Mouse (Mus musculus) liver, embryonic 13.5 days (tissue): ENCODE measurements around the gene Krtap12-1. TPM values are rescaled to one million over a fixed set of nuclear protein-coding genes. Genes with fewer than 3 reads are reported as not detected.
A peak's percentile ranks its signal among the peaks of the same experiment; 100 is the strongest.
"Not testable (repeated sequence)": the region's sequence is repeated elsewhere in the genome, so short reads cannot be mapped to it uniquely, and the experiment has no call there.

Experiments
- ATAC-seq: fragments of 200-750 bp; cut with Nextera tagmentation; 2 replicates; pipeline ENCODE4 v1.8.0; 2017; ENCODE audit warnings: low read depth, mild to moderate bottlenecking, moderate number of reproducible peaks, moderate library complexity
- DNase-seq: peaks from one replicate; pipeline ENCODE4 v3.0.0; 2022
- H3K27ac ChIP-seq: fragments of 300-500 bp; sonication (generic); 2 replicates; pipeline ENCODE4 v1.5.1; 2015; ENCODE audit warnings: moderate library complexity, mild to moderate bottlenecking, inconsistent platforms
- H3K27me3 ChIP-seq: fragments of 300-500 bp; sonication (generic); 2 replicates; pipeline ENCODE4 v1.6.1; 2015; ENCODE audit warnings: mild to moderate bottlenecking, inconsistent platforms
- H3K36me3 ChIP-seq: fragments of 300-500 bp; sonication (generic); 2 replicates; pipeline ENCODE4 v1.6.1; 2015; ENCODE audit warnings: mild to moderate bottlenecking, inconsistent platforms
- H3K4me1 ChIP-seq: fragments of 300-500 bp; sonication (generic); replicated peaks from 2 replicates; pipeline ENCODE4 v1.6.1; 2015; ENCODE audit warnings: inconsistent platforms
- H3K4me2 ChIP-seq: fragments of 300-500 bp; sonication (generic); 2 replicates; pipeline ENCODE4 v1.6.1; 2015; ENCODE audit warnings: inconsistent platforms, mild to moderate bottlenecking, moderate library complexity
- H3K4me3 ChIP-seq: fragments of 300-500 bp; sonication (generic); replicated peaks from 2 replicates; pipeline ENCODE4 v1.5.1; 2015; ENCODE audit warnings: mild to moderate bottlenecking, inconsistent platforms
- H3K9ac ChIP-seq: fragments of 300-500 bp; sonication (generic); 2 replicates; pipeline ENCODE4 v1.6.1; 2015; ENCODE audit warnings: mild to moderate bottlenecking, inconsistent platforms
- H3K9me3 ChIP-seq: fragments of 300-500 bp; sonication (generic); replicated peaks from 2 replicates; pipeline ENCODE4 v1.6.1; 2016; ENCODE audit warnings: inconsistent platforms
- WGBS: fragments of 180-500 bp; shearing (Covaris S2); methylation state at CpG from one replicate; pipeline ENCODE4 v1.1.7; 2015; ENCODE audit not compliant: insufficient replicate concordance; 5-methylcytosine and 5-hydroxymethylcytosine counted together
- polyA plus RNA-seq: library from polyadenylated mRNA; unstranded; fragments of >200 nt; fragmentation: Nextera tagmentation; extraction: Ambion mirVana; gene quantifications from 2 replicates; pipeline ENCODE4 v1.2.1, GENCODE M21; 2015

The Krtap12-1 gene
- not detected in 2 replicates for polyA plus RNA-seq

- 59% methylated on average over 1 of the region's 1 CpGs for WGBS
- not testable (repeated sequence) for H3K4me1 ChIP-seq, H3K27me3 ChIP-seq, H3K9ac ChIP-seq, H3K36me3 ChIP-seq, H3K27ac ChIP-seq, H3K9me3 ChIP-seq, ATAC-seq, H3K4me2 ChIP-seq, H3K4me3 ChIP-seq, DNase-seq
Observed at GRCm38 (mm10) chr10:77720299-77720698, at the start of gene Krtap12-1. Gene Krtap12-1, plus strand, starts transcription at chr10:77720599.

GRCm38 (mm10) chr10:77670710-77671109 lies 49.7 kb upstream of the Krtap12-1 start:
- no peak overlapping the region for H3K9ac ChIP-seq
- WGBS: 70% methylated on average over 4 of the region's 4 CpGs
- ATAC-seq (no peak), DNase-seq (peak; percentile 7)
- no peak overlapping the region for H3K27ac ChIP-seq
- peaks cover 26% of the 10 kb centered on the region for H3K4me1 ChIP-seq
- peaks cover 21% of the 10 kb centered on the region for H3K27me3 ChIP-seq
- no peak overlapping the region for H3K4me2 ChIP-seq
- H3K4me3 ChIP-seq: no peak overlapping the region
- H3K36me3 ChIP-seq: no peaks in the 10 kb centered on the region
- H3K9me3 ChIP-seq: no peaks in the 10 kb centered on the region

- no peaks in the 10 kb centered on the region for H3K36me3 ChIP-seq
- peak; percentile 62 for DNase-seq
- no peak overlapping the region for H3K9ac ChIP-seq
- WGBS: 6% methylated on average over 4 of the region's 4 CpGs
- peaks cover 29% of the 10 kb centered on the region for H3K27me3 ChIP-seq
- ATAC-seq: peak; percentile 90
- no peak overlapping the region for H3K4me3 ChIP-seq
- H3K4me2 ChIP-seq: peak overlapping the region; percentile 19; the same call in 1 of the 2 replicates
- no peaks in the 10 kb centered on the region for H3K9me3 ChIP-seq
- peak overlapping the region; percentile 59 for H3K27ac ChIP-seq
- peaks cover 26% of the 10 kb centered on the region for H3K4me1 ChIP-seq
Observed at GRCm38 (mm10) chr10:77671519-77671918, 48.9 kb upstream of the Krtap12-1 start.

GRCm38 (mm10) chr10:77673765-77674164 lies 46.6 kb upstream of the Krtap12-1 start:
- Histone ChIP-seq H3K27ac (no peak overlapping the region), H3K9me3 (no peaks in the 10 kb centered on the region), H3K4me2 (no peak overlapping the region), H3K36me3 (no peaks in the 10 kb centered on the region), H3K9ac (no peak overlapping the region), H3K4me1 (peaks cover 31% of the 10 kb centered on the region), H3K4me3 (no peak overlapping the region), H3K27me3 (peaks cover 44% of the 10 kb centered on the region)
- 55% methylated on average over 13 of the region's 13 CpGs for WGBS
- DNase-seq (no peak), ATAC-seq (no peak)

- Histone ChIP-seq H3K27me3 (peaks cover 77% of the 10 kb centered on the region), H3K36me3 (no peaks in the 10 kb centered on the region), H3K4me1 (peaks cover 5% of the 10 kb centered on the region; the same call in 1 of the 2 replicates), H3K4me3 (no peak overlapping the region), H3K4me2 (0 out of 2 replicates have a peak overlapping the region, but pooled peaks have one; percentile 12), H3K27ac (no peak overlapping the region), H3K9me3 (no peaks in the 10 kb centered on the region), H3K9ac (no peak overlapping the region)
- 2% methylated on average over 35 of the region's 35 CpGs for WGBS
- ATAC-seq (no peak), DNase-seq (no peak)
Observed at GRCm38 (mm10) chr10:77677562-77677961, 42.8 kb upstream of the Krtap12-1 start.

GRCm38 (mm10) chr10:77682994-77683393 lies 37.4 kb upstream of the Krtap12-1 start:
- Histone ChIP-seq H3K9me3 (no peaks in the 10 kb centered on the region), H3K27ac (no peak overlapping the region), H3K4me2 (no peak overlapping the region), H3K9ac (no peak overlapping the region), H3K36me3 (no peaks in the 10 kb centered on the region), H3K4me3 (no peak overlapping the region), H3K4me1 (no peaks in the 10 kb centered on the region), H3K27me3 (peaks cover 95% of the 10 kb centered on the region)
- ATAC-seq (no peak), DNase-seq (no peak)
- 59% methylated on average over 7 of the region's 7 CpGs for WGBS

GRCm38 (mm10) chr10:77684181-77684580 lies 36.2 kb upstream of the Krtap12-1 start:
- Histone ChIP-seq H3K27ac (no peak overlapping the region), H3K4me3 (no peak overlapping the region), H3K36me3 (no peaks in the 10 kb centered on the region), H3K4me1 (no peaks in the 10 kb centered on the region), H3K27me3 (peaks cover 95% of the 10 kb centered on the region), H3K9ac (no peak overlapping the region), H3K9me3 (no peaks in the 10 kb centered on the region), H3K4me2 (no peak overlapping the region)
- ATAC-seq: no peak
- 35% methylated on average over 8 of the region's 8 CpGs for WGBS
- no peak for DNase-seq

- H3K36me3 ChIP-seq: no peaks in the 10 kb centered on the region
- no peak within 1 kb of the TSS for H3K4me3 ChIP-seq
- H3K9me3 ChIP-seq: no peaks in the 10 kb centered on the region
- ATAC-seq (no peak), DNase-seq (no peak)
- no peak within 1 kb of the TSS for H3K9ac ChIP-seq
- no peak within 1 kb of the TSS for H3K27ac ChIP-seq
- 6% methylated on average over 22 of the region's 22 CpGs for WGBS
- no peaks in the 10 kb centered on the region for H3K4me1 ChIP-seq
- H3K27me3 ChIP-seq: peaks cover 87% of the 10 kb centered on the region
- no peak within 1 kb of the TSS for H3K4me2 ChIP-seq
Observed at GRCm38 (mm10) chr10:77685895-77686664, 34.3 kb upstream of the Krtap12-1 start, which contains the start of gene Tspear. Gene Tspear, plus strand, starts transcription at chr10:77686569.

- Histone ChIP-seq H3K4me3 (no peak overlapping the region), H3K9me3 (no peaks in the 10 kb centered on the region), H3K4me2 (no peak overlapping the region), H3K9ac (no peak overlapping the region), H3K27me3 (peaks cover 86% of the 10 kb centered on the region), H3K36me3 (no peaks in the 10 kb centered on the region), H3K4me1 (no peaks in the 10 kb centered on the region), H3K27ac (no peak overlapping the region)
- WGBS: 15% methylated on average over 10 of the region's 10 CpGs
- no peak for ATAC-seq
- DNase-seq: no peak
Observed at GRCm38 (mm10) chr10:77687021-77687420, 33.4 kb upstream of the Krtap12-1 start.

- H3K27me3 ChIP-seq: peaks cover 53% of the 10 kb centered on the region
- H3K27ac ChIP-seq, DNase-seq, H3K36me3 ChIP-seq, H3K9ac ChIP-seq, ATAC-seq, H3K9me3 ChIP-seq, H3K4me2 ChIP-seq, H3K4me3 ChIP-seq, H3K4me1 ChIP-seq: not testable (repeated sequence)
- WGBS: 56% methylated on average over 3 of the region's 3 CpGs
Observed at GRCm38 (mm10) chr10:77690356-77690807, 30.0 kb upstream of the Krtap12-1 start, which contains the start of gene Gm19402. Gene Gm19402, minus strand, starts transcription at chr10:77690757.

GRCm38 (mm10) chr10:77697133-77697532 lies 23.3 kb upstream of the Krtap12-1 start, which contains the start of gene Gm9508:
Gene Gm9508, minus strand, starts transcription at chr10:77697233.
- Histone ChIP-seq H3K9ac (no peak within 1 kb of the TSS), H3K9me3 (no peaks in the 10 kb centered on the region), H3K36me3 (no peaks in the 10 kb centered on the region), H3K4me1 (no peaks in the 10 kb centered on the region), H3K27me3 (no peaks in the 10 kb centered on the region), H3K27ac (no peak within 1 kb of the TSS), H3K4me2 (no peak within 1 kb of the TSS), H3K4me3 (no peak within 1 kb of the TSS)
- WGBS: 30% methylated on average over 4 of the region's 4 CpGs
- DNase-seq (no peak), ATAC-seq (no peak)
